ENCODE assay signal across 29 mouse cellular contexts in genomic region chr8:80239879-80240278, GRCm38 (mm10).
DNase-seq lines count a peak whose midpoint lies in the region; ATAC-seq and TF ChIP-seq lines count a peak whose summit lies in the region.
"Had no signal": no experiment of that assay in that cellular context is flagged by ENCODE, and none has a peak within 500 bp of the region (broad histone marks: within the 10 kb centered on the region; RNA-seq: fewer than 3 reads in every experiment).

No protein-coding gene starts in this region.

- no peak overlapping the region for H3K9ac ChIP-seq in limb, embryonic 14.5 days (ENCODE audit: low read depth, low read length, severe bottlenecking)
- no peak overlapping the region for H3K9ac ChIP-seq in lung, postnatal 0 days (replicated peaks; ENCODE audit: low read depth)
- H3K9ac ChIP-seq: forebrain, postnatal 0 days; hindbrain, embryonic 14.5 days; kidney, embryonic 15.5 days; liver, embryonic 15.5 days; neural tube, embryonic 12.5 days had no signal

- H3K4me3 ChIP-seq in limb, embryonic 14.5 days (replicated peaks; ENCODE audit: low read length), result no peak overlapping the region
- no peak overlapping the region for H3K4me3 ChIP-seq in limb, embryonic 10.5 days
- no peak overlapping the region for H3K4me3 ChIP-seq in lung, postnatal 0 days (ENCODE audit: low read depth, low read length)
- H3K4me3 ChIP-seq: erythroblast, embryonic 14.5 days; kidney, embryonic 15.5 days; liver, embryonic 15.5 days; midbrain, embryonic 10.5 days; myocyte; neural tube, embryonic 12.5 days had no signal

- TF ChIP-seq EP300 in lung, postnatal 0 days (IDR thresholded peaks at IDR 0.05), result peak; percentile 80

- peak; percentile 12 for DNase-seq in limb, embryonic 14.5 days (ENCODE audit: low spot score)
- no peak for DNase-seq in limb, embryonic 10.5 days (ENCODE audit: low spot score)
- peak; percentile 12 for DNase-seq in lung, postnatal 0 days (ENCODE audit: low spot score)
- no peak for DNase-seq in lung, postnatal 14 days
- no peak for DNase-seq in ovary, postnatal 14 days (ENCODE audit: low spot score)
- no peak for DNase-seq in left cerebral cortex, adult 11 months (ENCODE audit: low spot score)
- DNase-seq: adrenal gland, postnatal 25 days; cerebellum, adult 18-20 months; cerebellum, postnatal 10 days; forebrain, postnatal 0 days; gastrocnemius, postnatal 10 days; heart, postnatal 36 days; kidney, adult 18-20 months; kidney, postnatal 4 days; left cerebral cortex, postnatal 4 days; liver; right cerebral cortex, postnatal 4 days; thymus, adult 2 months; thymus, postnatal 36 days had no signal

- no peaks in the 10 kb centered on the region for H3K9me3 ChIP-seq in limb, embryonic 14.5 days (ENCODE audit: control insufficient read depth, low read length)
- no peaks in the 10 kb centered on the region for H3K9me3 ChIP-seq in limb, embryonic 10.5 days (replicated peaks)
- H3K9me3 ChIP-seq in lung, postnatal 0 days (ENCODE audit: low read length), result no peaks in the 10 kb centered on the region
- H3K9me3 ChIP-seq: liver, embryonic 15.5 days; midbrain, embryonic 10.5 days; neural tube, embryonic 12.5 days had no signal

- no peak overlapping the region for H3K4me2 ChIP-seq in limb, embryonic 14.5 days (replicated peaks; ENCODE audit: low read depth, low read length, severe bottlenecking)
- no peak overlapping the region for H3K4me2 ChIP-seq in lung, postnatal 0 days (replicated peaks; ENCODE audit: low read depth, low read length)
- H3K4me2 ChIP-seq: heart, embryonic 11.5 days; hindbrain, embryonic 14.5 days; kidney, embryonic 15.5 days; liver, embryonic 15.5 days; neural tube, embryonic 12.5 days had no signal

- H3K4me1 ChIP-seq in limb, embryonic 14.5 days (ENCODE audit: control insufficient read depth, insufficient read depth, low read length), result no peaks in the 10 kb centered on the region
- H3K4me1 ChIP-seq in limb, embryonic 10.5 days, result no peaks in the 10 kb centered on the region
- H3K4me1 ChIP-seq in lung, postnatal 0 days (ENCODE audit: insufficient read depth, low read depth, low read length), result no peaks in the 10 kb centered on the region
- H3K4me1 ChIP-seq: kidney, embryonic 15.5 days; liver, embryonic 15.5 days; midbrain, embryonic 10.5 days; neural tube, embryonic 12.5 days had no signal

- H3K27ac ChIP-seq in limb, embryonic 14.5 days (replicated peaks; ENCODE audit: low read depth, low read length), result no peak overlapping the region
- no peak overlapping the region for H3K27ac ChIP-seq in limb, embryonic 10.5 days
- no peak overlapping the region for H3K27ac ChIP-seq in lung, postnatal 0 days (ENCODE audit: low read length)
- H3K27ac ChIP-seq: hindbrain, embryonic 14.5 days; kidney, embryonic 15.5 days; liver, embryonic 15.5 days; macrophage; midbrain, embryonic 10.5 days; neural tube, embryonic 12.5 days had no signal

- no peak for TF ChIP-seq POLR2A in limb, embryonic 14.5 days (IDR thresholded peaks at IDR 0.05; ENCODE audit: borderline replicate concordance, extremely low read depth, insufficient read depth, insufficient read length)

- WGBS in limb, embryonic 14.5 days, result 75% methylated on average over 4 of the region's 4 CpGs
- 91% methylated on average over 4 of the region's 4 CpGs for WGBS in limb, embryonic 10.5 days
- WGBS in lung, postnatal 0 days, result 50% methylated on average over 4 of the region's 4 CpGs

- H3K27me3 ChIP-seq in limb, embryonic 14.5 days (ENCODE audit: control insufficient read depth, insufficient read depth, low read length), result no peaks in the 10 kb centered on the region
- H3K27me3 ChIP-seq in limb, embryonic 10.5 days (ENCODE audit: low read depth, poor library complexity, severe bottlenecking), result no peaks in the 10 kb centered on the region
- H3K27me3 ChIP-seq in lung, postnatal 0 days (replicated peaks; ENCODE audit: insufficient read depth, low read length), result no peaks in the 10 kb centered on the region
- H3K27me3 ChIP-seq: kidney, embryonic 15.5 days; liver, embryonic 15.5 days; neural tube, embryonic 12.5 days had no signal

- no peak for ATAC-seq in limb, embryonic 14.5 days (ENCODE audit: low FRiP score, low read depth)
- peak; percentile 62 for ATAC-seq in lung, postnatal 0 days
- peak; percentile 53 to 64; a peak in 3 of 4 replicates for ATAC-seq in hematopoietic stem cell, adult 5-6 weeks (replicated peaks in 1 of 2; ENCODE audit: insufficient read depth in 1 of 2, low FRiP score in 2 of 2, low TSS enrichment in 1 of 2, low read depth in 1 of 2, poor library complexity in 2 of 2, severe bottlenecking in 2 of 2)
- ATAC-seq: forebrain, postnatal 0 days had no signal

- no peak for TF ChIP-seq CTCF in lung, postnatal 0 days (IDR thresholded peaks at IDR 0.05)

- no peaks in the 10 kb centered on the region for H3K36me3 ChIP-seq in limb, embryonic 14.5 days (ENCODE audit: control insufficient read depth, insufficient read depth, low read length)
- H3K36me3 ChIP-seq in limb, embryonic 10.5 days, result no peaks in the 10 kb centered on the region
- no peaks in the 10 kb centered on the region for H3K36me3 ChIP-seq in lung, postnatal 0 days (ENCODE audit: insufficient read depth, low read length)
- H3K36me3 ChIP-seq: kidney, embryonic 15.5 days; liver, embryonic 15.5 days; midbrain, embryonic 10.5 days; neural tube, embryonic 12.5 days had no signal

Comparison
In these comparisons a context has a peak if more than half of its experiments do, and no peak if none do; other contexts are left out.
1. DNase-seq: peak in limb, embryonic 14.5 days (single experiment) and lung, postnatal 0 days (single experiment); none in limb, embryonic 10.5 days (single experiment), lung, postnatal 14 days (single experiment), ovary, postnatal 14 days (single experiment) and left cerebral cortex, adult 11 months (single experiment).